Mouse (Mus musculus) kidney, adult 2 months (tissue): Measurements from ENCODE around the gene Igsf21. TPM values are rescaled to one million over a fixed set of nuclear protein-coding genes. Genes with fewer than 3 reads are reported as not detected.
A peak's percentile ranks its signal among the peaks of the same experiment; 100 is the strongest.

Experiments used
- DNase-seq: peaks from one replicate; pipeline ENCODE4 v3.0.0; 2021
- H3K27ac ChIP-seq: fragments of 200-500 bp; 2 replicates; pipeline ENCODE4 v1.5.1; 2012; ENCODE audit warnings: low read depth, low read length, control low read depth, inconsistent platforms; ENCODE audit not compliant: insufficient read depth
- H3K27me3 ChIP-seq: fragments of 200-500 bp; replicated peaks from 2 replicates; pipeline ENCODE4 v1.6.1; 2012; ENCODE audit warnings: mild to moderate bottlenecking, moderate library complexity, low read length, inconsistent platforms; ENCODE audit not compliant: control insufficient read depth, insufficient read depth
- H3K36me3 ChIP-seq: fragments of 200-500 bp; 2 replicates; pipeline ENCODE4 v1.6.1; 2012; ENCODE audit warnings: mild to moderate bottlenecking, moderate library complexity, low read length, inconsistent platforms; ENCODE audit not compliant: control insufficient read depth, insufficient read depth
- H3K4me1 ChIP-seq: fragments of 200-500 bp; 2 replicates; pipeline ENCODE4 v1.6.1; 2011; ENCODE audit warnings: low read length; ENCODE audit not compliant: control insufficient read depth, insufficient read depth
- H3K4me3 ChIP-seq: fragments of 200-500 bp; 2 replicates; pipeline ENCODE4 v1.5.1; 2011; ENCODE audit warnings: mild to moderate bottlenecking, low read depth, low read length, control low read depth; ENCODE audit not compliant: insufficient read depth
- CTCF ChIP-seq: fragments of 200-500 bp; conservative IDR thresholded peaks from 2 replicates; pipeline ENCODE4 v1.5.1; 2011; ENCODE audit warnings: low read depth, mild to moderate bottlenecking, control low read depth, low read length, moderate library complexity, mixed read lengths; ENCODE audit not compliant: insufficient read depth, insufficient read length
- POLR2A ChIP-seq: fragments of 200-500 bp; IDR thresholded peaks from one replicate; pipeline ENCODE4 v1.6.1; 2011; ENCODE audit warnings: low read depth, low read length, control low read depth
- WGBS: fragments of 180-500 bp; shearing (Covaris S2); methylation state at CpG from one replicate; pipeline ENCODE4 v1.1.7; 2018; 5-methylcytosine and 5-hydroxymethylcytosine counted together
- polyA plus RNA-seq: library from polyadenylated mRNA; depleted of rRNA; stranded (reverse); fragments of >200 nt; gene quantifications from 2 replicates; pipeline ENCODE4 v1.2.3, GENCODE M21; 2012

The Igsf21 gene
- polyA plus RNA-seq, 1 experiment = 0.39 TPM

GRCm38 (mm10) chr4:140029324-140030039 lies 217.1 kb downstream of the Igsf21 start:
- DNase-seq = no peak
- Histone ChIP-seq H3K27me3 (no peaks in the 10 kb centered on the region), H3K4me1 (no peaks in the 10 kb centered on the region), H3K36me3 (no peaks in the 10 kb centered on the region), H3K4me3 (no peak overlapping the region), H3K27ac (no peak overlapping the region)
- no peak for TF ChIP-seq POLR2A
- TF ChIP-seq CTCF = no peak
- WGBS = 36% methylated on average over 9 of the region's 9 CpGs

- Histone ChIP-seq H3K27ac (no peak overlapping the region), H3K4me1 (no peaks in the 10 kb centered on the region), H3K4me3 (no peak overlapping the region), H3K27me3 (no peaks in the 10 kb centered on the region), H3K36me3 (no peaks in the 10 kb centered on the region)
- DNase-seq = no peak
- TF ChIP-seq POLR2A = no peak
- TF ChIP-seq CTCF = no peak
- WGBS = 57% methylated on average over 6 of the region's 6 CpGs
Observed at GRCm38 (mm10) chr4:140023833-140024232, 222.8 kb downstream of the Igsf21 start.

GRCm38 (mm10) chr4:140015916-140016315 lies 230.7 kb downstream of the Igsf21 start:
- Histone ChIP-seq H3K27ac (no peak overlapping the region), H3K4me1 (no peaks in the 10 kb centered on the region), H3K4me3 (no peak overlapping the region), H3K36me3 (no peaks in the 10 kb centered on the region), H3K27me3 (no peaks in the 10 kb centered on the region)
- TF ChIP-seq POLR2A (no peak), CTCF (no peak)
- 34% methylated on average over 7 of the region's 7 CpGs for WGBS
- DNase-seq = no peak

DNA sequence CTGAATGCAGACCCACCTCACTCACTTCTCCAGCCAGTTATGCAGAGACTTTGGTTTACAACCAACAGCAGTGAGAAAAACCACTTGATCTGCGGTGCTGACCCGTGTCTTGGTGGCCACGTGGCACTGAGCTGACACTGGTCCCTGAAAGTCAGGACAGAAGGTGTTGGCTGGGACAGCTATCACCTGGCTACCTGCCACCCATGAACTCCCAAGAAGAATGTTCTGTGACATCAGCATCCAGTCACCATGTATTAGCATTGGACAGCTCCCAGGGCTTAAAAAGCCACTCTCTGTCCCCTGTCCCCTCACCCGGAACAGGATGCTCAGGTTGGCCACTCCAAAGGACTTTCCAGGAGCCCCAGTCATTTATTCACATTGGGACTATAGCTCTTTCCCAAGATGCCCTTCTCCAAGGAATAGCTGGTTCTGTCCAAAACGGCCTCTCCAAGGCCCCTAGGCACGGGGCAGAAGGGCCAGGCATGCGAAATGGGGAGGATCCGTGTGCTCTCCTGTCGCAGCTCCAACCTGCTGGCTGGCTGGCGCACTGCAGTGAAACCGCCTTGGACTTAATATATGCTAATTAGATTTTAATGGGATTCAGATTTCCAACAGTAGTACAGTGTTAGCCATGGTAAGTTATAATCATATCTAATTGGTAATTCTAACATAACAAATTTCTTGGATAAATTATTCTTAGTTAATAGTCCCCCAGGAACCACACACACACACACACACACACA lies 235.7 kb downstream of the Igsf21 start:
- no peak overlapping the region for H3K27ac ChIP-seq
- no peak for DNase-seq
- H3K36me3 ChIP-seq = no peaks in the 10 kb centered on the region
- 58% methylated on average over 11 of the region's 11 CpGs for WGBS
- no peaks in the 10 kb centered on the region for H3K4me1 ChIP-seq
- H3K27me3 ChIP-seq = no peaks in the 10 kb centered on the region
- no peak overlapping the region for H3K4me3 ChIP-seq
- no peak for TF ChIP-seq POLR2A

DNA sequence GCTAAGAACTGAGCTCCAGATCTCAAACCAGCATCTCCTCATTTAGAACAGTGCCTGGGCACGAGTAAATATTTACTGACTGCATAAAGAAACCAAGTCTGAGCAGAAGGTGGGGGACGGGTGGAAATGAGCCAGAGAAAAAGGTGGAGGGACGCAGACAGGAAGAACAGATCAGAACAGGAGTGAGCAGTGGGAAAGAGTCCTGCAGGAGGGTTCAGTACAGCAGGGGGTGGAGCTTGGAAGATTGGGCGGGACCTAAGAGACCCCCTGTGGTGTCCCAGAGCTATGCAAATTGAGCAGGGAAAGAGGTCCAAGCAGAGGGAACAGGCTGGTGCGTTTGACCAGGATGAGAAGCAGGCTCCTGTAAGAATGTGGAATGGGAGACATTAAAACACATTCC lies 241.7 kb downstream of the Igsf21 start:
- H3K36me3 ChIP-seq = no peaks in the 10 kb centered on the region
- H3K27me3 ChIP-seq = no peaks in the 10 kb centered on the region
- H3K4me3 ChIP-seq = no peak overlapping the region
- no peak for TF ChIP-seq CTCF
- TF ChIP-seq POLR2A = no peak
- 8% methylated on average over 5 of the region's 5 CpGs for WGBS
- no peak overlapping the region for H3K27ac ChIP-seq
- no peaks in the 10 kb centered on the region for H3K4me1 ChIP-seq
- no peak for DNase-seq

DNA sequence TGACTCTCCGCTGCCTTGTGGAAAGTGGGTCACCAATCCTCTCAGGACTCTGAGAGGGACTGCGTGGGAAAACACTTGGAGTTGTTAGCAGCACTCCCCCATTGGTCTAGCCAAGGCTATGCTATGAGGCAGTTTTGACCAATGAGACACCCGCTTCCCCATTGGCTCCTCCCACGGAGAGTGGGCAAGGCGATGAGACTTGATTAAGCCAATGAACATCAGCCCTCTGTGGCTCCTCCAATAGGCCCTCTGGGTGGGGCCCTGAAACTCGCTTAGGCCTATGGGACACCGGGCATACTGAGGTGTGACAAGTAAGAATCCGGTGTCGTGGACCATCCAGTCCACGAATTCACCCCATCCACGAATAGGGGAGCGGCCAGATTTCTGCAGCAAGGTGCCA lies 242.4 kb downstream of the Igsf21 start:
- Histone ChIP-seq H3K36me3 (no peaks in the 10 kb centered on the region), H3K27ac (no peak overlapping the region), H3K27me3 (no peaks in the 10 kb centered on the region), H3K4me3 (no peak overlapping the region), H3K4me1 (no peaks in the 10 kb centered on the region)
- no peak for TF ChIP-seq POLR2A
- TF ChIP-seq CTCF = no peak
- WGBS = 29% methylated on average over 12 of the region's 12 CpGs
- DNase-seq = peak; percentile 21

DNA sequence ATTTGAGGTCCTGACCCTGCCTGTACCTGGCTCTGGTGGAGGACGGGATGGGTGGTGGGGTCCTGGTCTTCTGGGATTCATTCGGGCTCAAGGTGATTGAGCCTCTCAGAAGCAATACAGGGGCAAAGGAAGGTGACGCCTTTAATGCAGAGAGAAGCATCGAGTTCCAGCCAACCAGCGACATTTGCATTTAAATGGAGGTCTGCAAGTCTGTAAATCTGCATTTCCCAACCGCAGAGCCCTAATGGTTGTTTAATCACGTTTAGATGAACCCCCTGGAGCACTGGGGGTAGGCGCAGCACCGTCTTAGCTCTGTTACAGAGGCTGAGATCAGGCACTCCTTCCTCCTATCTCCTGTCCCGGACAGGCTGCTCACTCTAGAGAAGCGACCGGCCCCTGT lies 244.5 kb downstream of the Igsf21 start:
- 22% methylated on average over 12 of the region's 12 CpGs for WGBS
- no peak for DNase-seq
- no peaks in the 10 kb centered on the region for H3K36me3 ChIP-seq
- no peak for TF ChIP-seq CTCF
- no peak for TF ChIP-seq POLR2A
- no peak overlapping the region for H3K27ac ChIP-seq
- H3K27me3 ChIP-seq = no peaks in the 10 kb centered on the region
- no peak overlapping the region for H3K4me3 ChIP-seq
- H3K4me1 ChIP-seq = no peaks in the 10 kb centered on the region
